Mouse (Mus musculus) left cerebral cortex, adult 8-10 months (tissue): ENCODE results near the gene Itga1. TPM values are rescaled to one million over a fixed set of nuclear protein-coding genes. Genes with fewer than 3 reads are reported as not detected.

Experiments used
- DNase-seq, 2 experiments: peaks; one replicate each; pipeline ENCODE4 v3.0.0; 2022; ENCODE audit warnings: low spot score in 2 of 2
- total RNA-seq, 4 experiments: library from RNA; stranded (reverse); gene quantifications; 2 replicates each; pipeline ENCODE4 v1.2.4; 2022

Itga1 gene
- total RNA-seq, 4 experiments from 2014 or later, result 5.7 to 8.0 (median 7.6) TPM

DNA sequence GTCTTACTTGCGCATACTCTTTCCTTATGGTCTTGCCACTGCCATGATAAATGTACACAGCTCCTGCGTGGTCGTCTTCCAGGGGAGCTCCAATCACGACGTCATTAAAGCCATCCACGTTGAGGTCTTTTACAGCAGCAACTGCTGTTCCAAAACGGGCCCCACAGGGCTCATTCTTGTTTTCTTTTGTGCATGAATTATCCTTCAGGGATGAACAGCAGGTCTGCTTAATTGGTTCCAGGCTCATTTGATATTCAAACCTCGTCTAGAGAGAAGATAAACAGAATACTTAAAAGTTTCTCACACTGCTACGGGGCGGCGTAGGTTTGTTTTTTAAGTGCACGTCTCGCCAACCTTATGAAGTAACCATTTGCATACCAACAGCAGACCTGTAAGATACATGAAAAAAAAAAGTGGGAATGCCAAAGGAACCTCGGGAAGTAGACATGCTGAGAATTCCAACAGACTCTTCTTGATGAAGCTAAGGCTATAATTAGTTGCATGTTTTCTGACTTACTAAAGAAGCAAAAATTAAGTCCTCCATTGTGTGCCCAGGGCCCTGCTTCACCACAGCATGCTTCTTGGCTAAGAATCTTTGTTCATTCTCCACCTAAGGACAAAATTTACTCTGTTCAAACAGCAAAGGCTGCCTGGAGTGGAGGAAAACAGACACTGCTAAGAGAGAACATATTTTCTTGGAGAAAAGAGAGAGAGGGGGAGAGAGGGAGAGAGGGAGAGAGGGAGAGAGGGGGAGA lies 109.3 kb downstream of the Itga1 start:
- DNase-seq, result no peak

DNA sequence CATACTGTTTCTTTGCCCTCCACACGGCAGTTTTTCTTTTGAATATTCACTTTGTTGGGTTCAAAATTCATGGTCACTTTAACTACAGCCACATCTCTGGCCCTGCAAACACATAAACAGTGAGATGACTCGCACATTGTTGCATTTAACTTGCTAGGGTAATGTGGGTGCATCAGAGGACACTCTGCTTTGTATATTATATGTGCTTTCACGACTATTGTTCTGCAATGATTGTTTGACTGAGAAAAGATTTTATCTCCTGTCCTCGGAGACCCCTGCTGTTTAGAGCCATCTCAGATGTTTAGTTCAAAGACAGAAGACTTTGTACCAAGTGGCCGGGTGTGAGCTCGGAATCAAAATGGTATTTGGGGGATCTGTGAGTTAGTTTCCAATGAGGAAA lies 114.1 kb downstream of the Itga1 start:
- no peak for DNase-seq

DNA sequence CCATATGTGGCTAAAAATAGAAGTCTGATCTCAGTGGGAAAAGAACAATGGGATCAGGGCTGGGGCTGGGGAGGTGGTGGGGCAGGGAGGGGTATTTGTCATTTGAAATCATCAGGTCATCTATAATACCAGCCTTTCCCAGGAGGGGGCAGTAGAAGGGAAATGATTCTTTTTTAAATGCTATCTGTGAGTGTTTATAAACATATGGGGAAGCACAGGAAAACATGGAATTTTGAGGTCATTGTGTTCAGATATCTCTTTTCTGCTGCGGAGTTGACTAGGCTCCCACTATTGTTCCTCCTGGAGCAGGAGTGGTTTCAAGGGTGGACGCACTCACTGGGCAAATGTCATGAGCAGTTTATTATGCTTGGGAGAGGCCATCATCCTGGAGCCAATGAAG lies 114.6 kb downstream of the Itga1 start:
- no peak for DNase-seq

- DNase-seq, result no peak
Observed at GRCm38 (mm10) chr13:114984658-114985057, 117.1 kb downstream of the Itga1 start.

DNA sequence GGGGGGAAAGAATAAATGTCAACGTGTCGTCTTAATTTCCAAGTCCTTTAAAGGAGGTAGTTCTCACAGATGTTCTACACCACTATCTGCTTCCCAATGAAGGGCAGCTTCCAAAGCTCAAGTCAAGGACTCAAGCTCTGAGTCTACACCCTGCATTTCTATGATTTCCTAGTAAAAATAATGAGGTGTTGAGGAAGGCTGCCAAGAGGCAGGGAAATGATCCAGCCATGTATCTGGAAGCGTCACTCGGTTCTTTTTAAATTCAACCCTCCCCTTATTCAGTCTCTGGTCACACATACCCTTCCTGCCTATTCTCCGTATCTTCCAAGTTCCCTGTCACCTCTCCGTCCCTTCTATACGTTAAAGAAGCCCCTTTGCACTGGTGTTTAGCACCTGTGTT lies 118.6 kb downstream of the Itga1 start:
- no peak for DNase-seq

- DNase-seq, result no peak
Observed at GRCm38 (mm10) chr13:114980831-114981419, 120.8 kb downstream of the Itga1 start.

GRCm38 (mm10) chr13:114974484-114975042 lies 127.2 kb downstream of the Itga1 start:
- DNase-seq, result no peak

- DNase-seq, result no peak
Observed at GRCm38 (mm10) chr13:114971905-114972304, 129.9 kb downstream of the Itga1 start.

GRCm38 (mm10) chr13:114964233-114964632 lies 137.5 kb downstream of the Itga1 start:
- DNase-seq, result peak; percentile 56 to 82

DNA sequence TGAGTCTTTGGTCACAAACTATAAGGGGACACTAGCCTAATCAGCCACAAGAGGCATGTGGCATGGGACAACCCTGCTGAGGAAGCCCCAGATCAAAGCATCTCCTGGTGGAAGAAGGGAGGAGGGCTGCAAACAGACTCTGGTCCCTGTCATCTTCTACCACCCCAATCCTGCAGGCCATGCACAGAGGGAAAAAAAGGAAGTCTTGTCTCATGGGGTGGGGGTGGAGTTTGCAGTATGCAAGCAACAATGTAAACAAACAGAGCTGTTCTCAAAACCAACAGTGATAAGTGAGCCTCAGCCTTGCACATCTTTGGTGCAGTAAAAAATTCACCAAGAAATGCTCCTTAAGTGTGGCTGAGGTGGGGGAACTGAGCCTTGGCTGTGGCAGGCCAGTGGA lies 147.2 kb downstream of the Itga1 start:
- no peak for DNase-seq

DNA sequence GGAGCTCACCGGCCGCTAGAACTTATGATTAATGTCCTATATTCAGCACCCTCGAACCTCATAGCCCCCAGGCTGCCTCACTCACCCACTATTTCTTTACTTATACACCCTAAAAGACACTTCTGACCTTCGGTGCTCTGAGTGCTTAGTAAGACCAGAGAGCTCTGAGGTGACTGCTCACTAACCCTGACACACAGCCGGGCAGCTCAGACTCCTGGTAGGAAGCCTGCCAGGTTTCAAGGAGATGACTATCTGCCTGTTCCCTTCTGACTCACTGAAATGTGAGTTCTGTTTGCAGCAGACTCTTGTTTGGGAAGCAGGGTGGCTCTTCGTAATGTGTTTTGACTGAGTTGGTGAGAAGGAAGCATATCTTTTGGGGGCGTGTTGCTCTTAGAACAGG lies 168.2 kb downstream of the Itga1 start:
- DNase-seq, result no peak

- DNase-seq, result peak in 1 of 2 experiments; percentile 18
Observed at GRCm38 (mm10) chr13:114931775-114932294, 169.9 kb downstream of the Itga1 start, which contains the start of gene Itga2. Gene Itga2, minus strand, starts transcription at chr13:114932100.

- DNase-seq, result no peak
Observed at GRCm38 (mm10) chr13:114930996-114931649, 170.6 kb downstream of the Itga1 start.

DNA sequence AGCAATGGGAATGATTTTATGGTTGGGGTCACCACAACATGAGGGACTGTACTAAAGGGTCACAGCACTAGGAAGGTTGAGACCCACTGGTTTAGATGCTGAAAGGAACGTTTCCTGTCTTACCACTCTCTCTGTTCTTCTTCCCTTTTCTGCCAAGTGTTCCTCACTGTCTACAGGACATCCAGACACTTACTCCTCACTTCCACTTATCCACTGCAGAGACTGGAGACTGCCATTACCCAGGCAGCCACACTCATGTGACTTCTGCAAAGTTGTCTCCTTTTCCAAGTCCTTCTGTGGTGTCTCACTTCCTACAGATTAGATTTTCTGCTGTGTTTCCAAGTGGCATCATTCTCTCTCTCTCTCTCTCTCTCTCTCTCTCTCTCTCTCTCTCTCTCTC lies 177.0 kb downstream of the Itga1 start:
- no peak for DNase-seq

DNA sequence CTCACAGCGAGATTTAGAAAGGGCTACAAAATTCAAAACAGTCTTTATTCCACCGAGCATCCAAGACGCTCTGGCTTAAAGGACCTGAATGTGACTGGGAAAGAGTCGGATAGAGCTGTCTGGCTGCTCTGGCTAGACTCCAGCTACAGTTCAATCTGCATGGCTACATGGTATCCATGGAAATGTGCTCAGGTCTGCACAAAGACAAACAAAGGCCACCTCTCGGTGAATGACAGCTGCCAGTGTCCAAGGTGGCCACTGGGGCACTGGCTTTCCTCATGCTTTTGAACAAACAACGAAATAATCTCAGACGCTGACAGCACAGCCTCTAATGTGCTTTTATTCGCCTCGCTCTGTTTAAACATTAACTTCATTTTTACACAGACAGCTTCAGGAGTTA lies 178.4 kb downstream of the Itga1 start:
- DNase-seq, result no peak

DNA sequence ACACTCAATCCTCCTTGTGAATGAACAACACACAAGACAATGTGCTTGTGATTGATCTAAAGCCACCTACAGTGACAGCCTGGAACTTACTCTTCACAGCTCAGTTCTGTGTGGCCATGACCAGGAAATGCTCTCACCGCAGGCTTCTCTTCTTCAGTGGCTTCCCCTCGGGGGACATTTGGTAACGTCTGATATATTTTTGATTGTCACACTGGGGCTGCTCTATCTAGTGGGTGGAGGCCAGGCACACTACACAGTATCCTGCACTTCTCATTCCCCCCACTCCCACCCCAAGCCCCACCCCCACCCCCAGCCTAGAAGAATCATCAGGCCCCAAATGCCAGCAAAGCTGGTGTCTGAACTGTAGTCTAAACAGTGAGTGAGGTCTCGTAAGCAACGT lies 186.0 kb downstream of the Itga1 start:
- DNase-seq, result no peak

DNA sequence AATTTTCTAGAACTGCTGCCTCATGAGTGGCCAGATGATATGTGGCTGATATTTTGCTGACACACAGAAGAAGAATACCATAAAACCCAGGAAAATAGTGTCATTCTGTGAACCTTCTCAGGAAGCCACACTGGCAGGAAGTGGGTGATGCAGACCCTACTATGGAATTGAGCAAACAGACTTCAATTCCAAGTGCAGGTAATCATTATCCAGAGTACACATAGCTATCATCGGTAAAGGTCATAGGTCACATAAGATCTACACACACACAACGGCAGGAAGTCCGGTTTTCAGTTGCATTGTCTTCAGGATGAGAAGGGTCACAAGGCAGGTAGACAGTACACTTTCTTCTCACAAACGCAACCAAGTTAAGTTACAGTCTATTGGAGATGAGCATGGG lies 186.8 kb downstream of the Itga1 start:
- DNase-seq, result no peak

GRCm38 (mm10) chr13:114914559-114914958 lies 187.2 kb downstream of the Itga1 start:
- DNase-seq, result no peak

- no peak for DNase-seq
Observed at GRCm38 (mm10) chr13:114910629-114911028, 191.1 kb downstream of the Itga1 start.

- DNase-seq, result no peak
Observed at GRCm38 (mm10) chr13:114909514-114909913, 192.2 kb downstream of the Itga1 start.

GRCm38 (mm10) chr13:114907876-114908275 lies 193.9 kb downstream of the Itga1 start:
- DNase-seq, result no peak
